Mouse (Mus musculus): Measurements from ENCODE around the gene Irgq. TPM values are rescaled to one million over a fixed set of nuclear protein-coding genes. Genes with fewer than 3 reads are reported as not detected.

The Irgq gene
- polyA plus RNA-seq, 1 experiment = 0.18 TPM

DNA sequence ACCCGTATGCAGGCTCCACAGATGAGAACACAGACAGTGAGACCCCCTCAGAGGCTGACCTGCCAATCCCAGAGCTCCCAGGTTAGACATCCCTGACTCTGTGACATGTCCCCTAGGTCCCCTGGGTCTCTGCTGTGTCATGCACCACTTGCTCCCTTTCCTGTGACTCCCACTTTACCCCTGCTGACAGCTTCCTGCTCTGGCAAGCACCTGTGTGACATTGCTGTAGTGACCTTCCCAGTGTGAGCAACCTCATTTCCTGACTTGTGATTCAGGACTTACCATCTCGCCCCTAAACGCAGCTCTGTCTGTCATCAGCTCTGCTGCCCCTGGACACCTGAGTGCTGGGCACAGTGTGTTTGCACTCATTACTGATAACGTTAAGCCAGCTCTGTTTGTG lies 40.6 kb downstream of the Irgq start:
- no peaks in the 10 kb centered on the region for H3K9me3 ChIP-seq (ENCODE audit: control insufficient read depth, low read length)
- TF ChIP-seq GATA1 (IDR thresholded peaks at IDR 0.05; ENCODE audit: low read length) (no peak), TAL1 (IDR thresholded peaks at IDR 0.05; ENCODE audit: low read length) (no peak)
- no peaks in the 10 kb centered on the region for H3K27me3 ChIP-seq (ENCODE audit: control insufficient read depth)
- H3K4me1 ChIP-seq (ENCODE audit: control insufficient read depth) = peaks cover 1% of the 10 kb centered on the region; the same call in 1 of the 2 replicates
- H3K4me3 ChIP-seq (replicated peaks) = no peak overlapping the region
- H3K36me3 ChIP-seq (ENCODE audit: control insufficient read depth) = peaks cover 71% of the 10 kb centered on the region

DNA sequence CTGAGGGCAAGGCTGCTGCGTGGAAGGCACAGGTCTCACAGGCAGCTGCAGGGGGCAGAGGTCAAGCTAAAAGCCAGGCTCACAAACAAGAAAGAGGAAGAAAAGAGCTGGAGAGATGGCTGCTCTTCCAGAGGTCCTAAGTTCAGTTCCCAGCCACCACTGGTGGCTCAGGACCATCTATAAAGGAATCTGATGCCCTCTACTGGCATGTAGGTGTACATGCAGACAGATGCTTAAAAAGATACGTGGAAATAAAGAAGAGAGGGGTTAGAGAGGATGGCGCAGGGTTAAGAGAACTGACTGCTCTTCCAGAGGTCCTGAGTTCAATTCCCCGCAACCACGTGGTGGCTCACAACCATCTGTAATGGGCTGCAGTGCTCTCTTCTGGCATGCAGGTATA lies 42.0 kb downstream of the Irgq start:
- H3K4me1 ChIP-seq (ENCODE audit: control insufficient read depth) = peaks cover 1% of the 10 kb centered on the region; the same call in 1 of the 2 replicates
- no peaks in the 10 kb centered on the region for H3K27me3 ChIP-seq (ENCODE audit: control insufficient read depth)
- TF ChIP-seq GATA1 (IDR thresholded peaks at IDR 0.05; ENCODE audit: low read length) (no peak), TAL1 (IDR thresholded peaks at IDR 0.05; ENCODE audit: low read length) (no peak)
- H3K4me3 ChIP-seq (replicated peaks) = no peak overlapping the region
- peaks cover 58% of the 10 kb centered on the region for H3K36me3 ChIP-seq (ENCODE audit: control insufficient read depth)
- H3K9me3 ChIP-seq (ENCODE audit: control insufficient read depth, low read length) = no peaks in the 10 kb centered on the region

DNA sequence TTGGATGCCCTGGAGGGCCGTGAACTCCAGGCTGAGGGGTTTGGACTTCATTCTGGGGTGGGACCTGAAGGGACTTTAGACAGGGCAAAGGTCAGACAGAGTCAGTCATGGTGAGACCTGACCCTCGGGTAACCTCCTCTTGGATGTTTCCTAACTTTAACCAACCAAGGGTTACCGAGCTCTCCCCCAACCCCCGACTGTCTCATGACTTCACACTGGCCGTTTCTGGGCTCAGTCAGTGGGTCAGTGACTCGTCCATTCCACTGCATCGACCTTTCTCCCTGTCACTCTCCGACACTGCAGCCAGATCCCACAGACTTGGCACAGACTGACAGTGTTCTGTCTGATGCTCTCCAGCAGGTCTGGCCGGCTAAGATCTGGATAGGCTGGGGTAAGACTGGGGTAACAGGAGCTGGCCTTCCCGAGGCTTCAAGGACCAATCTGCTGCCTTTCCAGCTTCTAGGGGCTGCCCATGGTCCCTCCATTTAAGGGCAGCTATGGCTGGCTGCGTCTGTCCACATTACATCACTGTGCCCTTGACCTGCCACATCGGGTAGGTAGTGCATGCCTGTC lies 43.8 kb downstream of the Irgq start:
- no peaks in the 10 kb centered on the region for H3K27me3 ChIP-seq (ENCODE audit: control insufficient read depth)
- H3K4me1 ChIP-seq (ENCODE audit: control insufficient read depth) = peaks cover 1% of the 10 kb centered on the region; the same call in 1 of the 2 replicates
- H3K36me3 ChIP-seq (ENCODE audit: control insufficient read depth) = peaks cover 41% of the 10 kb centered on the region
- no peak overlapping the region for H3K4me3 ChIP-seq (replicated peaks)
- TF ChIP-seq GATA1 (IDR thresholded peaks at IDR 0.05; ENCODE audit: low read length) (no peak), TAL1 (IDR thresholded peaks at IDR 0.05; ENCODE audit: low read length) (no peak)
- H3K9me3 ChIP-seq (ENCODE audit: control insufficient read depth, low read length) = no peaks in the 10 kb centered on the region

DNA sequence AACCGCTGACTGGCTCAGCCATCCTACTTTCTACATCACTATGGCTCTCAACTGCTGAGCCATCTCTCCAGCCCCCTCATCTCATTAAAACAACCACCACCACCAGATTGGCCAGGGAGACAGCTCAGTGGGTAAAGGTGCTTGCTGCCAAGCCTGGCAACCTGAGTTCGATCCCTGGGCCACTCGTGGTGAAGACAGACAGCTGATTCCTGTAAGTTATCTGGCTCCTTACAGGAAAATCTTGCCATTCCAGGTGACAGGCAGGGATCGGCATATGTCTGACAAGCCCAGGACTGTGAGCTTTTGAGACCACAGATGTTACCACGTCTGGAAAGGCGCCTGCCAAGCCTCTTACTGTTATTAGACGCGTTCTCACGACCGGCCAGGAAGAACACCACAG lies 47.3 kb downstream of the Irgq start:
- Histone ChIP-seq H3K27me3 (ENCODE audit: control insufficient read depth) (no peaks in the 10 kb centered on the region), H3K4me1 (ENCODE audit: control insufficient read depth) (peaks cover 1% of the 10 kb centered on the region; the same call in 1 of the 2 replicates)
- TF ChIP-seq GATA1 (IDR thresholded peaks at IDR 0.05; ENCODE audit: low read length) = no peak
- TF ChIP-seq TAL1 (IDR thresholded peaks at IDR 0.05; ENCODE audit: low read length) = no peak

DNA sequence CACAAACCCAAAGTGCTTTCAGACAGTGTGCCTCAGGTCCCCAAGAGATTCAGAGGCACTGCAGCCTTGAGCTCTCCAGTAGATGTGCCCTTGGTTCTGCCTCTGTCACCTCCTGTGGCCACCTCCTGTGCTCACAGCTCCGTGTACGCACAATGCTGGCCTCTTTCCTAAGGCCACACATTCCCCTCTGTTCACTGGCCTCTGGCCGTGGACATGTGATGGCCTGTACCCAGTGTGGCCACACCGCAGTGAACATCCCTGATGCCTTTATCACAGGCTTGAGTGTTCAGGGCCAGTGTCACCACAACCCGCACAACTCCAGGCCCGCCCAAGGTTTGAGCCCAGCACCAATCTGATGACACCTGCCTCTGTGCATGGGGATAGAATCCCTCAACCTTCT lies 54.4 kb downstream of the Irgq start:
- peaks cover 20% of the 10 kb centered on the region for H3K9me3 ChIP-seq (ENCODE audit: control insufficient read depth, low read length)
- peaks cover 23% of the 10 kb centered on the region for H3K4me1 ChIP-seq (ENCODE audit: control insufficient read depth)
- H3K36me3 ChIP-seq (ENCODE audit: control insufficient read depth) = no peaks in the 10 kb centered on the region
- TF ChIP-seq GATA1 (IDR thresholded peaks at IDR 0.05; ENCODE audit: low read length) (no peak), TAL1 (IDR thresholded peaks at IDR 0.05; ENCODE audit: low read length) (no peak)
- peaks cover 27% of the 10 kb centered on the region for H3K27me3 ChIP-seq (ENCODE audit: control insufficient read depth)
- H3K4me3 ChIP-seq (replicated peaks) = no peak overlapping the region

More for the DNA sequence above, 47.3 kb downstream of the Irgq start:
- peaks cover 8% of the 10 kb centered on the region for H3K36me3 ChIP-seq (ENCODE audit: control insufficient read depth)
- no peak overlapping the region for H3K4me3 ChIP-seq (replicated peaks)
- no peaks in the 10 kb centered on the region for H3K9me3 ChIP-seq (ENCODE audit: control insufficient read depth, low read length)

DNA sequence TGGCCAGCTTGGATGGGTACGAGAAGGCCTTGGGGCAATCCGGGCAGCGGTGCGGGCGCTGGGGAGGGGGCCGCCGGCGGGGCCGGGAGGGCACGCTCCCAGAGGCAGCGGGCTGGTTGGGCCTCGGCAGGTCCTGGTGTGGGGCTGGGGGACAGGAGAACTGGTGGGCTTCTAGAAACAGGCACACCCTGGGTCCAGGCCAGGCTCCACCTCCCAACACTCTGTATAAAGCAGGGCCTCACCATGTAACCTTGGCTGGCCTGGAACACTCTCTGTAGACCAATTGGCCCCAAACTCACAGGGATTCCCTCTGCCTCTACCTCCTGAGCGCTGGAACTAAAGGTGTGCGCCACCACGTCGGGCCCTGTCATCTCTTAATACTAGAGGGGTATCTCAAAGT lies 55.5 kb downstream of the Irgq start:
- Histone ChIP-seq H3K9me3 (ENCODE audit: control insufficient read depth, low read length) (peaks cover 20% of the 10 kb centered on the region), H3K36me3 (ENCODE audit: control insufficient read depth) (no peaks in the 10 kb centered on the region), H3K4me3 (replicated peaks) (no peak overlapping the region), H3K27me3 (ENCODE audit: control insufficient read depth) (peaks cover 27% of the 10 kb centered on the region), H3K4me1 (ENCODE audit: control insufficient read depth) (peaks cover 31% of the 10 kb centered on the region)
- TF ChIP-seq GATA1 (IDR thresholded peaks at IDR 0.05; ENCODE audit: low read length) (no peak), TAL1 (IDR thresholded peaks at IDR 0.05; ENCODE audit: low read length) (no peak)

DNA sequence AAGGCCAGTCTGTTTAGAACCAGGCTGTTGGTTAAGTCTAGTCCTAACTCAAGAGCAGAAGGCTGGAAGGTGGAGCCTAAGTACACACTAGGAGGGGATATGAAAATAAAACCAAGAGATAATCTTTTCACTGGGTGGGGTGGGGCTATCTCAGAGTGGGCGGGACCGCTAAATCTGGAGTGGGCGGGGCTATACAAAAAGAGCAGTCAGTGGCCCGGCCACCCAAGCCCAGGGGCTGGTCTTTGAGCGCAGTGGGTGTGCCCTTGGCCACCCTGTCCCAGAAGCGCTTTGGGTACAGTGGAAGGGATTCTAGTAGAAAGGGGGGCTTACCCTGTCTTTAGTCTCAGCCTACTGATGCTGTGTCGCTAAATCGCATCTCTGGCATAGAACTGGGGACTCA lies 56.3 kb downstream of the Irgq start:
- TF ChIP-seq TAL1 (IDR thresholded peaks at IDR 0.05; ENCODE audit: low read length) (no peak), GATA1 (IDR thresholded peaks at IDR 0.05; ENCODE audit: low read length) (no peak)
- peaks cover 27% of the 10 kb centered on the region for H3K27me3 ChIP-seq (ENCODE audit: control insufficient read depth)
- peaks cover 20% of the 10 kb centered on the region for H3K9me3 ChIP-seq (ENCODE audit: control insufficient read depth, low read length)
- H3K4me3 ChIP-seq (replicated peaks) = peak overlapping the region; percentile 42
- no peaks in the 10 kb centered on the region for H3K36me3 ChIP-seq (ENCODE audit: control insufficient read depth)
- H3K4me1 ChIP-seq (ENCODE audit: control insufficient read depth) = peaks cover 40% of the 10 kb centered on the region

DNA sequence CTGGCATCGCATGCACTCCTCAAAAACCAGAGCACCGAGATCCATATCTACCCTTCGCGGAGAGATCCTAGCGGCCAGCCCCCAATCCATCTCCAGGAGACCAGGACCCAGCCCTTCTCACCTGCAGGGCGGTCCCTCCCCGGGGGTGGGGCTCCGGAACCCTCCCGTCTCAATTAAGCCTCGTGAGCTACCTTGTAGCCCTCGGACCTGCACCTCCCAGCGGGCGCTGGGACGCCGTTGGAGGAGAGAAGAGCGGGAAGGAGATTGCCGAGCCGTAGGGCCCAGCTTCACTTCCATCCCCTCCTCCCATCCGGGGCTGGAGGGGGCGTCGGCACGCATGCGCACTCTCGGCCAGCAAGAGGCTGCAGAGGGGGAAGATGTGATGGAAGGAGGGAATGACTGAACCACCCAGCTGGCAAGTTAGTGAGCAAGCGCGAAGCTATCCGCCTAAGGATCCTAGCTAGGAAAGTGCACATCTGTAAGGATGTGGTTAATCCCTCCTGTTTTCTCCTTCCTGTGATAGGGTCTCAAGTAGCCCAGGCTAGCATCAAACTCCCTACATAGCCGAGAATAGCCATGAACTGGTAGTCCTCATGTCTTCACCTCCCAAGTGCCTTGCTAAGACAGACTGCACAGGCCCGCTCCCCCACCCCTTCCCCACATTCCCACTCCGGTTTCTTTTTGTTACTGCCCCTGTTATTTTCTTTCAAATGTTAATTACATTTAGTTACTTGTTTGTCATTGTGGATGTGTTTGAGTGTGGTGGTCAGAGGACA lies 57.0 kb downstream of the Irgq start, which contains the start of the genes Ethe1 and Zfp575:
Gene Ethe1, plus strand, starts transcription at position 214 of the 776 bp plus-strand sequence.
Gene Zfp575, minus strand, starts transcription at position 312 of the 776 bp plus-strand sequence.
- H3K4me1 ChIP-seq (ENCODE audit: control insufficient read depth) = peaks cover 47% of the 10 kb centered on the region
- H3K9me3 ChIP-seq (ENCODE audit: control insufficient read depth, low read length) = peaks cover 20% of the 10 kb centered on the region
- peak within 1 kb of the TSS; percentile 42 for H3K4me3 ChIP-seq (replicated peaks)
- no peaks in the 10 kb centered on the region for H3K36me3 ChIP-seq (ENCODE audit: control insufficient read depth)
- no peak for TF ChIP-seq TAL1 (IDR thresholded peaks at IDR 0.05; ENCODE audit: low read length)
- TF ChIP-seq GATA1 (IDR thresholded peaks at IDR 0.05; ENCODE audit: low read length) = no peak
- H3K27me3 ChIP-seq (ENCODE audit: control insufficient read depth) = peaks cover 27% of the 10 kb centered on the region

Other genes starting within 250 kb of the Irgq start
- 0.12 TPM in 1 of 2 replicates, not detected in the other for gene Zfp61, start 229.5 kb upstream of the Irgq start, polyA plus RNA-seq (2012)
- 0.07 TPM in 1 of 2 replicates, not detected in the other for gene Zfp94, start 214.0 kb upstream of the Irgq start, polyA plus RNA-seq (2012)
- not detected in 2 replicates for gene Tescl, start 196.8 kb upstream of the Irgq start, polyA plus RNA-seq (2012)
- 0.02 TPM in 1 of 2 replicates, not detected in the other for gene Lypd5, start 181.5 kb upstream of the Irgq start, polyA plus RNA-seq (2012)
- 56.1 and 61.3 TPM in 2 replicates for gene Kcnn4, start 160.4 kb upstream of the Irgq start, polyA plus RNA-seq (2012)
- gene Smg9, start 131.1 kb upstream of the Irgq start, polyA plus RNA-seq (2012) = 16.4 and 18.4 TPM in 2 replicates
- gene Irgc1, start 78.4 kb upstream of the Irgq start, polyA plus RNA-seq (2012) = not detected in 2 replicates
- gene Plaur, start 68.2 kb upstream of the Irgq start, polyA plus RNA-seq (2012) = 0.08 and 0.17 TPM in 2 replicates
- 0.01 TPM in 1 of 2 replicates, not detected in the other for gene Cadm4, start 48.7 kb upstream of the Irgq start, polyA plus RNA-seq (2012)
- gene Zfp428, start 23.7 kb upstream of the Irgq start, polyA plus RNA-seq (2012) = 0.55 and 0.58 TPM in 2 replicates
- not detected in 2 replicates for gene AC161166.1, start 18.2 kb upstream of the Irgq start, polyA plus RNA-seq (2012)
- gene Pinlyp, start 15.4 kb downstream of the Irgq start, polyA plus RNA-seq (2012) = not detected in 2 replicates
- gene Xrcc1, start 15.6 kb downstream of the Irgq start, polyA plus RNA-seq (2012) = 32.1 and 34.8 TPM in 2 replicates
- 1.8 and 1.9 TPM in 2 replicates for gene Ethe1, start 56.9 kb downstream of the Irgq start, polyA plus RNA-seq (2012)
- gene Zfp575, start 57.0 kb downstream of the Irgq start, polyA plus RNA-seq (2012) = 0.08 TPM in 1 of 2 replicates, not detected in the other
- gene Phldb3, start 80.1 kb downstream of the Irgq start, polyA plus RNA-seq (2012) = 0.03 and 0.09 TPM in 2 replicates
- not detected in 2 replicates for gene Lypd3, start 105.9 kb downstream of the Irgq start, polyA plus RNA-seq (2012)
- not detected in 2 replicates for gene Tex101, start 146.0 kb downstream of the Irgq start, polyA plus RNA-seq (2012)
- gene BC049730, start 178.6 kb downstream of the Irgq start, polyA plus RNA-seq (2012) = 0.24 and 0.66 TPM in 2 replicates
- gene Gm4763, start 196.2 kb downstream of the Irgq start, polyA plus RNA-seq (2012) = not detected in 2 replicates
- 0.02 and 0.12 TPM in 2 replicates for gene Cd177, start 229.6 kb downstream of the Irgq start, polyA plus RNA-seq (2012)
- gene Ceacam10, start 246.5 kb downstream of the Irgq start, polyA plus RNA-seq (2012) = not detected in 2 replicates